9 mouse cellular contexts compared by ENCODE assay signal in the genomic region with DNA sequence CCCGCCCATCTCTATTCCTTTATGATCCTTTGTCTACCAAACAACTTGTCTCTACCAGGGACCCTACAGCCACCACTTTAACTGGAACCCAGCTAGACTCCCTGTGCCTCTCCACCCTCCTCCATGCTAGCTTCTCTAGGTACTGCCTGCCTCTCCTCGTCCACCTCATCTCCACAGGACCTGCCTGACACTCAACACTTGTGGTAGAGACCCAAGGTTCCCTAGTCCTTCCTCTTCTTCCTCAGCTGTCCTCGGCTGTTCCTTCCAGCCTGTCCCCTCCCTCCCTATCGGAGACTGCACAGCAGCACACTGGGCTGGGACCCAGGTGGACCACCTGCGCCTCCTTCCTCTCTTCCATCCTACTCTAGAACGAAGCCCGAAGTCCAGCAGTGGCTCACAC.
"Had no signal": no experiment of that assay in that cellular context is flagged by ENCODE, and none has a peak within 500 bp of the region (broad histone marks: within the 10 kb centered on the region; RNA-seq: fewer than 3 reads in every experiment).

No protein-coding gene starts in this region.

- H3K4me1 ChIP-seq: midbrain, embryonic 13.5 days had no signal

- DNase-seq: left cerebral cortex, postnatal 4 days; lung, postnatal 4 days; right cerebral cortex, postnatal 14 days; thymus, adult 18-20 months; thymus, postnatal 14 days had no signal

- H3K4me2 ChIP-seq: liver, embryonic 12.5 days; lung, embryonic 14.5 days; midbrain, embryonic 13.5 days had no signal

- H3K27ac ChIP-seq: layer of hippocampus, adult 2 months; liver, embryonic 12.5 days; midbrain, embryonic 13.5 days had no signal

- H3K9me3 ChIP-seq: midbrain, embryonic 13.5 days had no signal

- H3K27me3 ChIP-seq: liver, embryonic 12.5 days; midbrain, embryonic 13.5 days had no signal

- H3K36me3 ChIP-seq: liver, embryonic 12.5 days; midbrain, embryonic 13.5 days had no signal

- H3K9ac ChIP-seq: liver, embryonic 12.5 days; lung, embryonic 14.5 days; midbrain, embryonic 13.5 days had no signal

- H3K4me3 ChIP-seq: layer of hippocampus, adult 2 months; liver, embryonic 12.5 days; midbrain, embryonic 13.5 days had no signal

- ATAC-seq: liver, embryonic 12.5 days; midbrain, embryonic 13.5 days had no signal
